Mouse (Mus musculus): ENCODE results near the gene Ppip5k1. TPM values are rescaled to one million over a fixed set of nuclear protein-coding genes. Genes with fewer than 3 reads are reported as not detected.

Ppip5k1 gene
- polyA plus RNA-seq, 1 experiment from 2014 or later, result 15.4 TPM

DNA sequence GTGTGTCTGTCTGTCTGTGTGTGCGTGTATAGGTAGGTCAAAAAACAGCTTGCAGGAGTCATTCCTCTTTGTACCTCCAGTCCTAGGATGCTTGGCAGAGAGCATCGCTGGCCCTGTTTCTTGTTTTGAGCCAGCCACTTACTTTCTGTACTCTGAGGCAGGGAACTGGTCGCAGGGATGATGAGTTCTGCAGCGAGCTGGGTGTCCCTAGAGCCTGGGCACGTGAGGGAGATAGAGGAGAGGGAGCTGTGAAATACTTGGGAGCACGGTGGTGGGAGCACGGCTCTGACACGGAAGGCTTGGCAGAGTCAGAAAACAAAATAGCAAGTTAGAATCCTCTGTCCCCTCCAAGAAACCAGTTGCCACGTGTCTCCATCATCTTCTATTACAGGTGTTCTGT lies 57.5 kb downstream of the Ppip5k1 start:
- H3K4me2 ChIP-seq (replicated peaks), result peak overlapping the region; percentile 86
- peaks cover 39% of the 10 kb centered on the region for H3K36me3 ChIP-seq
- H3K27me3 ChIP-seq, result no peaks in the 10 kb centered on the region
- peak overlapping the region; percentile 63 for H3K9ac ChIP-seq
- H3K27ac ChIP-seq, result no peak overlapping the region
- 10% methylated on average over 9 of the region's 9 CpGs for WGBS
- ATAC-seq (ENCODE audit: low FRiP score), result no peak
- H3K9me3 ChIP-seq (replicated peaks), result no peaks in the 10 kb centered on the region
- peaks cover 48% of the 10 kb centered on the region for H3K4me1 ChIP-seq
- H3K4me3 ChIP-seq, result peak overlapping the region; percentile 46; the same call in 1 of the 2 replicates

DNA sequence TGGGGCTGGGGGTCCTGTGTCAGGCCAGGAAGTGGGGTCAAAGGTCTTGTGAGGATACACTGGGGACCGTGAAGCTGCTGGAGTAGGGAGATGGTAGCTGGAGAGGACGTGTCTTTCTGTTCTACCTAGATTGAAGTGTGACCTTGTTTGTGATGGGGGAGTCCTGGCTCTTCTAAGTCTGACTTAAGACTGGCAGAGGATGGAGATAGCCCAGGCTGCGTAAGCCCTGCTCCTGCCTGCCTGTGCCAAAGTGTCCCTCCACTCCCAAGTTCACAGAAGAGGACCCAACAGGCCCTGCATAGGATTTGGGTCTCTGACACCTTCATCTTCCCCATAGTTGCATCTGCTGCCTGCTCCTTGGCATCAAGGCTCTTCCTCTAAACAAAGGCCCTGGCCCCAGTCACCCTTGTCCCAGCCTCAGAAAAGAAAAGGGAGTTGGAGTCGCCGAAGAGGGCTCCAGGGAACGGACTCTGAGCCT lies 58.4 kb downstream of the Ppip5k1 start:
- Histone ChIP-seq H3K4me2 (replicated peaks) (peak overlapping the region; percentile 86), H3K27ac (peak overlapping the region; percentile 81), H3K4me3 (peak overlapping the region; percentile 46), H3K9me3 (replicated peaks) (no peaks in the 10 kb centered on the region), H3K4me1 (peaks cover 48% of the 10 kb centered on the region), H3K9ac (peak overlapping the region; percentile 63), H3K36me3 (peaks cover 30% of the 10 kb centered on the region), H3K27me3 (no peaks in the 10 kb centered on the region)
- 11% methylated on average over 6 of the region's 6 CpGs for WGBS
- no peak for ATAC-seq (ENCODE audit: low FRiP score)

DNA sequence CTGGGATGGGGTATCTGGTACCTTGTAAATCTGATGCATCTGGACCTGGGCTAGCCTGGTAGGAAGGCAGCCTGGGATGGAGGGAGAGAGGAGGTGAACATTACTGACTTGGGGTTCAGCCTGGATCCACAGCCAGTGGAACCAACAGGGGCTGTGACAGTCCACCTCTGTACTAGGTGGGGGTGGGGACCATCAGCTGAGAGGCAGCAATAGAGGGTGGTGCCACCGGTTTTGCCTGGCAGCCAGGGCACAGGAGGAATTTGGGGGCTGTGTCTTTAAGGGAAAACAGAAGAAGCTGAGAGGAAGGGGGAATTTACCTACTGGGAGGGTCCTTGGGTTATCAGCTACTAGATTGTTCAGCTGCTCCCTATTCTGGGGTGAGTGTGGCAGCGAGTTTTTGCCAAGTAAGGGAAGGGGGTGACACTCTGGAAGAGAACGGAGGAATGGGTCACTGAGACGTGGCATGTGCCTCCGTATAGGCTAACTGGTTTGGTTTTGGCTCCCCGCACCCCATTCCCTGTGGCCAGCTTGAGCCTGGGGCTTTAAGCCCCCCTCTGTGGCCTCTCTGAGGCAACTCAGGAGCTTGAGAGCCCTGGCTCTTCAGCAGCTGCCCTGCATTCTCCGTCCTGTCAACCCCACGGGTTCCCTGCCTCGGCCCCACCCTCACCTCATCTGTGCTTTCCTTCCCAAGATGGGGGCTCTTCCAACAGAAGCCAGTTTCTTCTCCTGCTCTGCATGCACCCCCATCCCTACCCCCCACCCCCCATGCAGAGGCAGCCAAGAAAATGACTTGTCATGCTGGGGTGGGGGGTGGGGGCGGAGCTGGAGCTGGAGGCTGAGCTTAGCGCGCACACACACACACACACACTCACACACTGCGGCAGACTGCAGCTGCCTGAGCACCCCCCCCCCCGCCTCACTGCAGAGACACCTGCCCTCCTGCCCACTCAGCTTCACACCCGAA lies 59.3 kb downstream of the Ppip5k1 start:
- peaks cover 20% of the 10 kb centered on the region for H3K36me3 ChIP-seq
- WGBS, result 2% methylated on average over 15 of the region's 15 CpGs
- H3K4me3 ChIP-seq, result peak overlapping the region; percentile 46
- no peaks in the 10 kb centered on the region for H3K9me3 ChIP-seq (replicated peaks)
- peak; percentile 42 for ATAC-seq (ENCODE audit: low FRiP score)
- H3K9ac ChIP-seq, result peak overlapping the region; percentile 63
- peak overlapping the region; percentile 81 for H3K27ac ChIP-seq
- H3K4me2 ChIP-seq (replicated peaks), result peak overlapping the region; percentile 86
- H3K27me3 ChIP-seq, result 0 out of 2 replicates have a peak, but pooled peaks cover 2% of the 10 kb centered on the region
- peaks cover 48% of the 10 kb centered on the region for H3K4me1 ChIP-seq

DNA sequence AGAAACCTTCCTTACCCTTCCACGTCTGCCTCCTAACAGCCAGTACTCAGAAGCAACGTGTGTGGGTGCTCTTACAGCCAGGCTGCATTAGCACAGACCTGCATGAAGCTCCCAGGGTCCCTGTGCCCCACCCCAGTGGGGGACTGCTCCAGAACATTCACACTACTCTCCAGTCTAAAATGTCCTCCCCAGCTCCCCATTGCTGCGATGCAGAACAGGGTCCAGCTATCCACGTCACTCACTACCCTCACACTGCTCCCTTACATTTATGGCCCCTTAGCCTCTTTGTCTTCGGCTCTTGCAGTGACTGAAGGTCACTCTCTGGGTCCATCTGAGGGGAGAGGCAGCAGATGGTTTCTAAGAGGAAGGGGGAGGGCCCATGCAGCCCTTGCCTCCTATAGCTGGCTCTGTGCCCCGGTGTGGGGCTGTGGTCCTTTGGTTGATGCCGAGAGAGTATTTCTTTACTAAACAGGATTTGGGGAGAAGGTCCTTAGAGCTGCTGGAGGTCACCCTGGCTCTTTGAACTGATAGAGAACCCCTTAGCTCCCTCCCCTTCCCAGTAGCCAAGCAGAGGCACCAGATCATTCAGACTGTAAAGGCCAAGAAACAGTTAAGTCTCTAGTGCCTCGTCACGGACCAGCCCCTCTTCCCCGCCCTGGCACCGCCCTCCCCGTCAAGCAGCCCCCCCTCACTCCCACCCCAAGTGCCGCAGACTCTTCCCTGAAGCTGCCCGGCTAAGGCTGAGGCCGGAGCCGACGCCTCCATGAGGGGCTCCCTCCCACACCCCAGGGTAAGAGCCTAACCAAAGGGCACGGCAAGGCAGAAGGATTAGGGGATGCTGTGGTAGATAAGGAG lies 60.2 kb downstream of the Ppip5k1 start:
- H3K27me3 ChIP-seq, result 0 out of 2 replicates have a peak, but pooled peaks cover 6% of the 10 kb centered on the region
- under 1% methylated on average over 18 of the region's 18 CpGs for WGBS
- peak overlapping the region; percentile 63 for H3K9ac ChIP-seq
- H3K36me3 ChIP-seq, result peaks cover 11% of the 10 kb centered on the region
- H3K27ac ChIP-seq, result peak overlapping the region; percentile 81
- peak; percentile 78 for ATAC-seq (ENCODE audit: low FRiP score)
- no peaks in the 10 kb centered on the region for H3K9me3 ChIP-seq (replicated peaks)
- H3K4me3 ChIP-seq, result peak overlapping the region; percentile 46
- H3K4me1 ChIP-seq, result peaks cover 56% of the 10 kb centered on the region
- H3K4me2 ChIP-seq (replicated peaks), result peak overlapping the region; percentile 86

DNA sequence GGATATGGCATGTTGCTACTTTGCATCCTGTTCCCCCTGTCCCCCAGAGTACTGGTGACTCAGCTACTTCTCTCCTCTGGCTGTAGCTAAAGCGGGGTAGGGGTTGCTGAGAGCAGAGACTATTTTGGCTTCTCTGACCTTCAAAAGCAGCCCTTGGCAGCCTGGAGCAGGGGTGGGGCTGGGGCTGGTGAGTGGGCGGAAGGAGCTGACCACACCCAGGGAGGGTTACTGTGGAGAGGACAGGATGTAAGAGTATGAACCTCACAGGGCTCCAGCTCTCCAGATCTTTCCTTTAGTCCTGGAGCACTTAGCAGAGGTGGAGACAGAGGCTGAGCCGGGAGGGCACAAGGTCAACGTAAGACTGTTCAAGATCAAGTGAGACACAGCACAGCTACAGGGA lies 61.0 kb downstream of the Ppip5k1 start:
- H3K27ac ChIP-seq, result peak overlapping the region; percentile 81
- peaks cover 3% of the 10 kb centered on the region for H3K36me3 ChIP-seq
- peak overlapping the region; percentile 86 for H3K4me2 ChIP-seq (replicated peaks)
- 30% methylated on average over 4 of the region's 4 CpGs for WGBS
- H3K27me3 ChIP-seq, result 0 out of 2 replicates have a peak, but pooled peaks cover 6% of the 10 kb centered on the region
- peak overlapping the region; percentile 23; the same call in 1 of the 2 replicates for H3K9ac ChIP-seq
- no peak for ATAC-seq (ENCODE audit: low FRiP score)
- peak overlapping the region; percentile 46; the same call in 1 of the 2 replicates for H3K4me3 ChIP-seq
- peaks cover 59% of the 10 kb centered on the region for H3K4me1 ChIP-seq
- no peaks in the 10 kb centered on the region for H3K9me3 ChIP-seq (replicated peaks)

DNA sequence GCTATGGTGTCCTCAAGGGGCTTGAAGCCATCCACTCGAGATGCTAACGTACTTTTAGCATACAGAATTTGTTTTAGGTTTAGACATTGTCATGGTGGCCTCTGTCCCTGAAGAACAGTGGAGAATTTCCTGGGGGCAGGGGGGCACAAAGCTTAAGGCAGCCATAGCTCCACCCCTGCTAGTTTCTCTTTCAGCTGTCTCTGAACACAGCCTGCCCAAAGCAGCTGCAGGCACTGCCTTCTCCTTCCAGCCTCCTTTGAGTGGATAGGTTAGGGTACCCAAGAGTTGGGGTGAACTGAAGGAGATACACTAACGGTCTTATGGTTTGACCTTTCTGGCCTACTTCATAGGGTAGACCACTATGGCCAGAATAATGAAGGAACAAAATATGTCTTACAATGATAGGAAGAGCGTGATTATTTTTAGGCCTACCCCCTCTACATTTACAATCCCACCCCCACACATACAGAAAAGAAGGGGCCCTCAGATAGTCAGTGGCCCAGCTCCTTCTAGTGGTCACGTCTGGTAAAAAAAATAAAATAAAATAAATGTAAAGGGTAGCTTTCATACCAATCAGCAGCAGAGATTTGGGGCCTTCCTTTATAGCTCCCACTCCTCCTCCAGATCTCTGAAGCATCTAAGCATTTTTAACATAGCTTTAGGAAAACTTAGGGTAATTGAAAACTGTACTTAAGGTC lies 62.7 kb downstream of the Ppip5k1 start:
- H3K36me3 ChIP-seq, result no peaks in the 10 kb centered on the region
- H3K4me3 ChIP-seq, result no peak overlapping the region
- H3K4me1 ChIP-seq, result peaks cover 64% of the 10 kb centered on the region
- no peak overlapping the region for H3K4me2 ChIP-seq (replicated peaks)
- no peak overlapping the region for H3K27ac ChIP-seq
- H3K27me3 ChIP-seq, result 0 out of 2 replicates have a peak, but pooled peaks cover 6% of the 10 kb centered on the region
- 67% methylated on average over 5 of the region's 5 CpGs for WGBS
- H3K9ac ChIP-seq, result no peak overlapping the region
- no peak for ATAC-seq (ENCODE audit: low FRiP score)
- no peaks in the 10 kb centered on the region for H3K9me3 ChIP-seq (replicated peaks)

DNA sequence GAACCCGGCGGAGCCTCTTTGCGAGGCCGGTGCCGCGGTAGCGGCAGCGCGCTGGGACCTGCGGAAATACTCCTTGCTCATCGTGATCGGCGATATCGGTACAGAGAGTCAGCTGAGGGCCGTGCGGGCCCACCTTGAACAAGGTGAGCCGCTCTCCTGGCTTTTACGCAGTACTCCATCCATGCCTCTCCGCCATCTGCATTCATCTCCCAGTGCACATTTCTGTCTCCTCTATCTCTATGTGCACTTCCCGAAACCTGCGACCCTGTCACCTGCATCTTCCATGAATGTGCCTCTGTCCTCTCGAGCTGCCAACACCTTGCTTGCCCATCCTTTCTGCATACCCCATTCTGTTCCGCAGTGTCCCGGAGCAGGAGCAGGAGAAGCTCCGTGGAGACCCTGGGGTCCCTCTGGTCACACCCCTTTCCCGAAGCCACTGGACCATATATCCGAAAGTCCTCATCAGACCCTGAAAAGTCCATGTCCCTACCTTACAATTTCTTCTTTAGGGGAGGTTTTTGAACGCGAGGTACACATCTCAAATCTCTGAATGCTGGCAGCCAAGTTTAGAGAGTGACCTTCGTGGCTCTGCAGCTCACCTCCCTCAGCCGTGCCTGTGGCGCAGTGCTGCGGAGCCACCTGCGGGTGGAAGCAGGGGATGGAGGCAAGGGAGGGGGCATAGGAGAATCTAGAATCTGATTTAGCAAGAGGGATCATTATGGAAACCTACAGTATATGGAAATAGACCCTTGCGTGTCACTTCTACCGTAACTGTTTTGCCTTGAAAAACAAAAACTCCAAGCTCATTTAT lies 65.3 kb downstream of the Ppip5k1 start:
- 4% methylated on average over 36 of the region's 36 CpGs for WGBS
- Histone ChIP-seq H3K36me3 (no peaks in the 10 kb centered on the region), H3K27ac (no peak overlapping the region; the same call in 1 of the 2 replicates), H3K27me3 (0 out of 2 replicates have a peak, but pooled peaks cover 6% of the 10 kb centered on the region), H3K4me1 (peaks cover 43% of the 10 kb centered on the region), H3K9me3 (replicated peaks) (no peaks in the 10 kb centered on the region), H3K4me2 (replicated peaks) (peak overlapping the region; percentile 78), H3K9ac (peak overlapping the region; percentile 62), H3K4me3 (peak overlapping the region; percentile 55)
- peak; percentile 62; the same call in 1 of the 2 replicates for ATAC-seq (ENCODE audit: low FRiP score)

DNA sequence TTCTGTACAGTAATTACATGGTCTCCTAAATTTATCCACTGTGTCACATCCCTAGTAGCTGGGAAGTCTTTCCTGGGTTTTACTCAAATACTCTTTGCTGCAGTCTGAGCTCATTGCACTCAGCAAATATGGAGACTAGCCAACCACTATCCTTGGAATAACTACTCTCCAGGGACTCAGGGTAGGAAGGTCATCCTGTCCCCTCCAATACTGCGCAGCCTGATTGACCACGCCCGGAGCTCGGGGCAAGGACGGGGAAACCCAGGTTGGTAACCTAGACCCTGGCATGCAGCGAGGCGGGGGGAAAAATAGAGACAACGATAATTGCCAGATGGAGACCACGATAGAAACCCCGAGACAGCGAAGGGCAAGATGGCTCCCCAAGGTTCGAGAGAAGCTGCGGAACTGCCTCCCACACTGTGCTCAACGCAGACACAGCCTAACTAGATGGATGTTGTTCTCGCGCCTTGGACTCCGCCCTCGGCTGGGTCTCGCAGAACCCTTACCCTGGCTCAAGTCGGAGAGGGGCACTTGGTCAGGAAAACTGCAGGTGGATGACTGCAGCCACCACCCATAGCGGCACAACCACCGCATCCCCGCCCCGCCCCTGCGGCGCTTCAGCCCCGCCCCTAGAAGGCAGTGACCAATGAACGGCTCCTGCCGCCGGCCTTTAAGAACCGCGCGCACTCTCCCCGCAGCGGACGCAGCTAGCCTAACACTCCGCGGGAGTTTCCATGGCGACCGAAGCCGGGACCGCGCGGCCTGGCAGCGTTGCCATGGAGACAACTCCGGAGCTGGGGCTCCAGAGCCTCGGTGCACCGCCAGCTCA lies 66.1 kb downstream of the Ppip5k1 start, which contains the start of gene Map1a:
Map1a (plus strand) TSS at position 700 of the 829 bp plus-strand sequence.
- WGBS, result 1% methylated on average over 48 of the region's 48 CpGs
- H3K9me3 ChIP-seq (replicated peaks), result no peaks in the 10 kb centered on the region
- peak; percentile 97 for ATAC-seq (ENCODE audit: low FRiP score)
- peak within 1 kb of the TSS; percentile 55 for H3K4me3 ChIP-seq
- peak within 1 kb of the TSS; percentile 83 for H3K27ac ChIP-seq
- H3K4me2 ChIP-seq (replicated peaks), result peak within 1 kb of the TSS; percentile 78
- peak within 1 kb of the TSS; percentile 66 for H3K9ac ChIP-seq
- H3K27me3 ChIP-seq, result 0 out of 2 replicates have a peak, but pooled peaks cover 6% of the 10 kb centered on the region
- peaks cover 35% of the 10 kb centered on the region for H3K4me1 ChIP-seq
- no peaks in the 10 kb centered on the region for H3K36me3 ChIP-seq

DNA sequence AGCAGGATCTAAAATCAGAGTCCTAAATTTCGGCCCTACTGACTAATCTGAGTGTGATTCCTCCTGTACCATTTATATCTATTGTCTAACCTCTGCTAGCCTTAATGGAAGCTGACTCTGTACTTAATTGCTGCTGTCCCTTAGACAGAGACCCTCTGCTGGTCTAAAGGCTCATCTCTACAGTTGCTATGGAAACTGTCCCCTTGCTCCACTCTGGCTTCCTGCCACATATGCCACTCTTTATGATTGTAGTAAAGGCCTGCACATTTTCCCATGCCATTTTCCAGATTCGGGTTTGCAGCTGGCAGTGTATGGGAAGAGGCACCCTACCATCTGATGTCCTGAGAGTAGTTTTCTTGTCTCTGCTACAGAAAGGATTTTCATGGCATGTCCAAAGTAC lies 67.3 kb downstream of the Ppip5k1 start:
- WGBS, result 54% methylated on average over 2 of the region's 2 CpGs
- H3K27ac ChIP-seq, result peak overlapping the region; percentile 83
- peaks cover 29% of the 10 kb centered on the region for H3K4me1 ChIP-seq
- H3K9me3 ChIP-seq (replicated peaks), result no peaks in the 10 kb centered on the region
- H3K36me3 ChIP-seq, result no peaks in the 10 kb centered on the region
- no peak overlapping the region for H3K4me2 ChIP-seq (replicated peaks)
- no peak overlapping the region for H3K9ac ChIP-seq
- peak; percentile 34; the same call in 1 of the 2 replicates for ATAC-seq (ENCODE audit: low FRiP score)
- H3K27me3 ChIP-seq, result 0 out of 2 replicates have a peak, but pooled peaks cover 6% of the 10 kb centered on the region
- no peak overlapping the region for H3K4me3 ChIP-seq

DNA sequence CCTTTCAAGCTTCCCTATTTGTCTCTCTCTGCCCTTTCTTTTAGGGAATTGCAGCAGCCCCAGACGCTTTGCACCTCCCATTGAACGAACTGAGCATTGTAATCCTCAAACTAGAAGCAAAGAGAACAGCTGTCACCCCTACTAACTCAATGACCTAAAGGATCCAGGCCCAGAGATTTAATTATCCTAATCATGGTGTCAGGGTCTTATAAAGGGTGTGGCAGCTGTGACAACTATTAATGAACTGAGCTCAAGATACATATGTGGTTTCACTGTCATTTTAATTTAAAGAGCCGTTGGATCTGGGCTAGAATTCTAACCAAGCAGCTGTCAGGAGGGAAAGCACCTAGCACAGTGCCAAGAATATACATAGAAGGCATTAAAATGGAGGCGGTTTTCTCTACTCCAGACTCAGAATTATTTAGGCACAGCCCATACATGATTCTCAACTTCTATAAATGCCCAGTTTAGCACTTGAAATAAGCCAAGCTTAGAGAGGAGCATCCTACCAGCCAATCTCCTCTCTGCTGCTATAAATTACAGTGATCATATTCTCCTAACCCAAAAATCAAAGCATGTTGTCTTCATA lies 83.2 kb downstream of the Ppip5k1 start:
- no peaks in the 10 kb centered on the region for H3K9me3 ChIP-seq (replicated peaks)
- ATAC-seq (ENCODE audit: low FRiP score), result peak; percentile 55
- H3K27me3 ChIP-seq, result no peaks in the 10 kb centered on the region
- peak overlapping the region; percentile 97 for H3K27ac ChIP-seq
- H3K36me3 ChIP-seq, result peaks cover 25% of the 10 kb centered on the region
- H3K4me1 ChIP-seq, result peaks cover 37% of the 10 kb centered on the region
- peak overlapping the region; percentile 66 for H3K4me2 ChIP-seq (replicated peaks)
- peak overlapping the region; percentile 82 for H3K4me3 ChIP-seq
- H3K9ac ChIP-seq, result peak overlapping the region; percentile 91
- WGBS, result 17% methylated on average over 4 of the region's 4 CpGs
